Mouse (Mus musculus): ENCODE results near the gene Zfp853. TPM values are rescaled to one million over a fixed set of nuclear protein-coding genes. Genes with fewer than 3 reads are reported as not detected.

Gene Zfp853
- polyA plus RNA-seq, 1 experiment from 2014 or later, result not detected

- no peak overlapping the region for H3K4me3 ChIP-seq (ENCODE audit: control insufficient read depth in 1 of 2, insufficient read depth in 1 of 2, low read depth in 1 of 2, low read length in 2 of 2)
- H3K4me1 ChIP-seq (ENCODE audit: control insufficient read depth in 2 of 2, insufficient read depth in 2 of 2, low read length in 2 of 2), result peaks cover 12 to 16% of the 10 kb centered on the region in 2 experiments
- no peak overlapping the region for H3K9ac ChIP-seq (ENCODE audit: low read length)
- H3K36me3 ChIP-seq (ENCODE audit: control insufficient read depth, insufficient read depth, low read length), result no peaks in the 10 kb centered on the region
- no peak overlapping the region for H3K27ac ChIP-seq (replicated peaks in 1 of 2; ENCODE audit: control insufficient read depth in 1 of 2, insufficient read depth in 1 of 2, low read depth in 2 of 2, low read length in 2 of 2)
- H3K4me2 ChIP-seq (ENCODE audit: low read length), result no peak overlapping the region
- no peaks in the 10 kb centered on the region for H3K9me3 ChIP-seq (ENCODE audit: control insufficient read depth, low read length)
- 89% methylated on average over 16 of the region's 16 CpGs for WGBS
- ATAC-seq (ENCODE audit: insufficient number of reproducible peaks, insufficient read depth, low FRiP score, low read depth), result no peak
- H3K27me3 ChIP-seq (ENCODE audit: control insufficient read depth, insufficient read depth, low read length), result peaks cover 20% of the 10 kb centered on the region
Observed at GRCm38 (mm10) chr5:143272540-143273330, 20.7 kb downstream of the Zfp853 start.

- Histone ChIP-seq H3K36me3 (ENCODE audit: control insufficient read depth, insufficient read depth, low read length) (no peaks in the 10 kb centered on the region), H3K4me1 (ENCODE audit: control insufficient read depth in 2 of 2, insufficient read depth in 2 of 2, low read length in 2 of 2) (peaks cover 12 to 16% of the 10 kb centered on the region in 2 experiments), H3K9me3 (ENCODE audit: control insufficient read depth, low read length) (no peaks in the 10 kb centered on the region), H3K9ac (ENCODE audit: low read length) (no peak overlapping the region), H3K27ac (replicated peaks in 1 of 2; ENCODE audit: control insufficient read depth in 1 of 2, insufficient read depth in 1 of 2, low read depth in 2 of 2, low read length in 2 of 2) (no peak overlapping the region), H3K27me3 (ENCODE audit: control insufficient read depth, insufficient read depth, low read length) (peaks cover 14% of the 10 kb centered on the region; the same call in 1 of the 2 replicates), H3K4me3 (ENCODE audit: control insufficient read depth in 1 of 2, insufficient read depth in 1 of 2, low read depth in 1 of 2, low read length in 2 of 2) (no peak overlapping the region), H3K4me2 (ENCODE audit: low read length) (no peak overlapping the region)
- 69% methylated on average over 3 of the region's 3 CpGs for WGBS
- ATAC-seq (ENCODE audit: insufficient number of reproducible peaks, insufficient read depth, low FRiP score, low read depth), result no peak
Observed at GRCm38 (mm10) chr5:143272108-143272507, 21.3 kb downstream of the Zfp853 start.

GRCm38 (mm10) chr5:143271642-143272041, 21.8 kb downstream of the Zfp853 start:
- 66% methylated on average over 6 of the region's 6 CpGs for whole genome bisulfite sequencing
- H3K9ac ChIP-seq (ENCODE audit: low read length), result no peak overlapping the region

GRCm38 (mm10) chr5:143270151-143270519, 23.3 kb downstream of the Zfp853 start:
- peak overlapping the region; percentile 94 for H3K9ac ChIP-seq (ENCODE audit: low read length)
- peak overlapping the region; percentile 92 to 97 for H3K4me3 ChIP-seq (ENCODE audit: control insufficient read depth in 1 of 2, insufficient read depth in 1 of 2, low read depth in 1 of 2, low read length in 2 of 2)
- WGBS, result 6% methylated on average over 12 of the region's 12 CpGs
- H3K4me2 ChIP-seq (ENCODE audit: low read length), result peak overlapping the region; percentile 88
- H3K9me3 ChIP-seq (ENCODE audit: control insufficient read depth, low read length), result no peaks in the 10 kb centered on the region
- 0 out of 2 replicates have a peak, but pooled peaks cover 9% of the 10 kb centered on the region for H3K27me3 ChIP-seq (ENCODE audit: control insufficient read depth, insufficient read depth, low read length)
- 0 out of 4 replicates have a peak overlapping the region, but pooled peaks of 1 of the 2 experiments have one; percentile 66 for H3K27ac ChIP-seq (replicated peaks in 1 of 2; ENCODE audit: control insufficient read depth in 1 of 2, insufficient read depth in 1 of 2, low read depth in 2 of 2, low read length in 2 of 2)
- H3K4me1 ChIP-seq (ENCODE audit: control insufficient read depth in 2 of 2, insufficient read depth in 2 of 2, low read length in 2 of 2), result peaks cover 12 to 18% of the 10 kb centered on the region in 2 experiments
- H3K36me3 ChIP-seq (ENCODE audit: control insufficient read depth, insufficient read depth, low read length), result no peaks in the 10 kb centered on the region
- ATAC-seq (ENCODE audit: insufficient number of reproducible peaks, insufficient read depth, low FRiP score, low read depth), result no peak; the same call in 1 of the 2 replicates

More at GRCm38 (mm10) chr5:143271642-143272041, 21.8 kb downstream of the Zfp853 start:
- H3K4me1 ChIP-seq (ENCODE audit: control insufficient read depth in 2 of 2, insufficient read depth in 2 of 2, low read length in 2 of 2), result peaks cover 12 to 16% of the 10 kb centered on the region in 2 experiments
- no peak for ATAC-seq (ENCODE audit: insufficient number of reproducible peaks, insufficient read depth, low FRiP score, low read depth)
- H3K36me3 ChIP-seq (ENCODE audit: control insufficient read depth, insufficient read depth, low read length), result no peaks in the 10 kb centered on the region
- H3K4me3 ChIP-seq (ENCODE audit: control insufficient read depth in 1 of 2, insufficient read depth in 1 of 2, low read depth in 1 of 2, low read length in 2 of 2), result no peak overlapping the region
- H3K9me3 ChIP-seq (ENCODE audit: control insufficient read depth, low read length), result no peaks in the 10 kb centered on the region
- H3K4me2 ChIP-seq (ENCODE audit: low read length), result no peak overlapping the region
- H3K27me3 ChIP-seq (ENCODE audit: control insufficient read depth, insufficient read depth, low read length), result 0 out of 2 replicates have a peak, but pooled peaks cover 10% of the 10 kb centered on the region
- H3K27ac ChIP-seq (replicated peaks in 1 of 2; ENCODE audit: control insufficient read depth in 1 of 2, insufficient read depth in 1 of 2, low read depth in 2 of 2, low read length in 2 of 2), result no peak overlapping the region

GRCm38 (mm10) chr5:143269363-143270150, 23.9 kb downstream of the Zfp853 start, which contains the start of gene Zfp316:
TSS of gene Zfp316 (minus strand) at chr5:143270022.
- H3K9me3 ChIP-seq (ENCODE audit: control insufficient read depth, low read length), result no peaks in the 10 kb centered on the region
- 0 out of 2 replicates have a peak, but pooled peaks cover 2% of the 10 kb centered on the region for H3K36me3 ChIP-seq (ENCODE audit: control insufficient read depth, insufficient read depth, low read length)
- peak; percentile 57 for ATAC-seq (ENCODE audit: insufficient number of reproducible peaks, insufficient read depth, low FRiP score, low read depth)
- H3K27ac ChIP-seq (replicated peaks in 1 of 2; ENCODE audit: control insufficient read depth in 1 of 2, insufficient read depth in 1 of 2, low read depth in 2 of 2, low read length in 2 of 2), result peak within 1 kb of the TSS in 1 of 2 experiments; percentile 66; a peak in 3 of 4 replicates
- 0 out of 2 replicates have a peak, but pooled peaks cover 3% of the 10 kb centered on the region for H3K27me3 ChIP-seq (ENCODE audit: control insufficient read depth, insufficient read depth, low read length)
- under 1% methylated on average over 69 of the region's 79 CpGs for WGBS
- H3K9ac ChIP-seq (ENCODE audit: low read length), result peak within 1 kb of the TSS; percentile 94
- peaks cover 17 to 24% of the 10 kb centered on the region in 2 experiments for H3K4me1 ChIP-seq (ENCODE audit: control insufficient read depth in 2 of 2, insufficient read depth in 2 of 2, low read length in 2 of 2)
- H3K4me2 ChIP-seq (ENCODE audit: low read length), result peak within 1 kb of the TSS; percentile 88
- peak within 1 kb of the TSS; percentile 92 to 97 for H3K4me3 ChIP-seq (ENCODE audit: control insufficient read depth in 1 of 2, insufficient read depth in 1 of 2, low read depth in 1 of 2, low read length in 2 of 2)

GRCm38 (mm10) chr5:143268985-143269362, 24.4 kb downstream of the Zfp853 start:
- H3K9me3 ChIP-seq (ENCODE audit: control insufficient read depth, low read length), result no peaks in the 10 kb centered on the region
- peaks cover 8% of the 10 kb centered on the region for H3K36me3 ChIP-seq (ENCODE audit: control insufficient read depth, insufficient read depth, low read length)
- peak overlapping the region; percentile 94 for H3K9ac ChIP-seq (ENCODE audit: low read length)
- H3K4me3 ChIP-seq (ENCODE audit: control insufficient read depth in 1 of 2, insufficient read depth in 1 of 2, low read depth in 1 of 2, low read length in 2 of 2), result peak overlapping the region; percentile 92 to 97
- no peaks in the 10 kb centered on the region for H3K27me3 ChIP-seq (ENCODE audit: control insufficient read depth, insufficient read depth, low read length)
- WGBS, result 25% methylated on average over 8 of the region's 8 CpGs
- no peak for ATAC-seq (ENCODE audit: insufficient number of reproducible peaks, insufficient read depth, low FRiP score, low read depth)
- peaks cover 17 to 25% of the 10 kb centered on the region in 2 experiments for H3K4me1 ChIP-seq (ENCODE audit: control insufficient read depth in 2 of 2, insufficient read depth in 2 of 2, low read length in 2 of 2)
- 0 out of 4 replicates have a peak overlapping the region, but pooled peaks of 1 of the 2 experiments have one; percentile 9 for H3K27ac ChIP-seq (replicated peaks in 1 of 2; ENCODE audit: control insufficient read depth in 1 of 2, insufficient read depth in 1 of 2, low read depth in 2 of 2, low read length in 2 of 2)
- H3K4me2 ChIP-seq (ENCODE audit: low read length), result peak overlapping the region; percentile 88

- WGBS, result 84% methylated on average over 6 of the region's 6 CpGs
Observed at GRCm38 (mm10) chr5:143266794-143267193, 26.6 kb downstream of the Zfp853 start.

More at GRCm38 (mm10) chr5:143266794-143267193, 26.6 kb downstream of the Zfp853 start:
- Histone ChIP-seq H3K27ac (replicated peaks in 1 of 2; ENCODE audit: control insufficient read depth in 1 of 2, insufficient read depth in 1 of 2, low read depth in 2 of 2, low read length in 2 of 2) (no peak overlapping the region), H3K4me1 (ENCODE audit: control insufficient read depth in 2 of 2, insufficient read depth in 2 of 2, low read length in 2 of 2) (peaks cover 17 to 25% of the 10 kb centered on the region in 2 experiments), H3K27me3 (ENCODE audit: control insufficient read depth, insufficient read depth, low read length) (no peaks in the 10 kb centered on the region), H3K4me3 (ENCODE audit: control insufficient read depth in 1 of 2, insufficient read depth in 1 of 2, low read depth in 1 of 2, low read length in 2 of 2) (no peak overlapping the region), H3K4me2 (ENCODE audit: low read length) (no peak overlapping the region), H3K9me3 (ENCODE audit: control insufficient read depth, low read length) (no peaks in the 10 kb centered on the region), H3K9ac (ENCODE audit: low read length) (no peak overlapping the region), H3K36me3 (ENCODE audit: control insufficient read depth, insufficient read depth, low read length) (peaks cover 30% of the 10 kb centered on the region)
- no peak for ATAC-seq (ENCODE audit: insufficient number of reproducible peaks, insufficient read depth, low FRiP score, low read depth)

Data from heart, embryonic 14.5 days (tissue).